Mouse (Mus musculus): Measurements from ENCODE around the gene Zfp148.

Gene Zfp148

GRCm38 (mm10) chr16:33379944-33380881, at the start of gene Zfp148:
Gene Zfp148 (plus strand): TSS chr16:33380836.
- peak; percentile 87 for ATAC-seq (ENCODE audit: insufficient number of reproducible peaks, low FRiP score, low TSS enrichment)

DNA sequence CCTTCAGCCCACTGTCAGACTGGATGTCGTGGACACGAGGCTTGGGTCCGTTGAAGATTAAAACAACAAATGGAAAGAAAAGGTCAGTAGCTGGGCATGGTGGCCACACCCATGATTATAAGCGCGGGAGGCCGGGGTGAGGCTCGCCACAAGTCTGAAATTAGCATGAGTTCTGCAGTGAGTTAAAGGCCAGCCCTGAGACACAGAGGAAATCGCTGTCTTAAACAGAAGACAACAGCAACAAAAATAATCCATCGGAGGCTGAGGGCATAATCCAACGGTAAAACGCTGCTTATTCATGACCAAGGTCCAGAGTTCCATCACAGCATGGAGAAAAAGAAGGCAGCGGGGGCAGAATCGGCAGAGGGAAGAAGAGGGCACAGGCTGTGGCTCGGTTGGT, 47.6 kb upstream of the Zfp148 start:
- ATAC-seq (ENCODE audit: insufficient number of reproducible peaks, low FRiP score, low TSS enrichment) = no peak

DNA sequence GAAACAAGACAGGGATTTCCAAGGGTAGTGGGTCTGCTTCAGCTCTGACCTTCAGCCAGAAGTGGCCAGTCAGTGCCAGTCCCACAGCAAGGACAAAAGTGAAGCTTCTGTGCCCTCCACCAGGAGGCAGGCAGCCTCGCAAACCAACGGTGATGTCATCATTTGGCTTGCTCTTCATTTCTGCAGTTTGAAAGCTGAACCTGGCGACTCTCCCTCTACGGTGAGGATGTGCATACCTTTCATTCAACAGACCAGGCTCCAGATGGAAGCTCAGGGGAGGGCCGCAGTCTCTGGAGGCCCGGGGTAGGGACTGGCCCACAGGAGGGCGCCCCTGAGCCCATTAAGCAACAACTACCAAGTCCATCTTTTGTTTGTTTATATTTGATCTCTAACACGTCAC, 43.5 kb upstream of the Zfp148 start:
- ATAC-seq (ENCODE audit: insufficient number of reproducible peaks, low FRiP score, low TSS enrichment) = peak; percentile 98

DNA sequence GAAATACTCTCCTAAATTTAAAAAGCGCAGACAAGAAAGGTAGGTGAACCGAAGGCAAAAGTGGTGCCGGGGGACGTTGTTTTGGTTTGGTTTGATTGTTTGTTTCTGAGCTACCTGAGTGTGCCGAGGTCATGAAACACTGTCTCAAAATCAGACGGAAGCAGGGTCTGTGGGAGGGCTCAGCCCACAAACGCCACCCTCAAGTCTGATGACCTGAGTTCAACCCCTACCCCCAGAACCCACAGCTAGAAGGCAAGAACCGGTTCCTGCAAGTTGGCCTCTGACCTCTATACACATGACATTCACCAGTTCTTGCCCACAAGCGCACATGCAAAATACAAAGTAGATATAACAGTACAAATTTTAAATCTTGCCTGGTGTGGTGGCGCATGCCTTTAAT, 43.0 kb upstream of the Zfp148 start:
- no peak for ATAC-seq (ENCODE audit: insufficient number of reproducible peaks, low FRiP score, low TSS enrichment)

GRCm38 (mm10) chr16:33338492-33338891, 42.1 kb upstream of the Zfp148 start:
- no peak for ATAC-seq (ENCODE audit: insufficient number of reproducible peaks, low FRiP score, low TSS enrichment)

- no peak for ATAC-seq (ENCODE audit: insufficient number of reproducible peaks, low FRiP score, low TSS enrichment)
Observed at GRCm38 (mm10) chr16:33339476-33339875, 41.2 kb upstream of the Zfp148 start.

GRCm38 (mm10) chr16:33342356-33342755, 38.3 kb upstream of the Zfp148 start:
- no peak for ATAC-seq (ENCODE audit: insufficient number of reproducible peaks, low FRiP score, low TSS enrichment)

GRCm38 (mm10) chr16:33343106-33343505, 37.5 kb upstream of the Zfp148 start:
- no peak for ATAC-seq (ENCODE audit: insufficient number of reproducible peaks, low FRiP score, low TSS enrichment)

DNA sequence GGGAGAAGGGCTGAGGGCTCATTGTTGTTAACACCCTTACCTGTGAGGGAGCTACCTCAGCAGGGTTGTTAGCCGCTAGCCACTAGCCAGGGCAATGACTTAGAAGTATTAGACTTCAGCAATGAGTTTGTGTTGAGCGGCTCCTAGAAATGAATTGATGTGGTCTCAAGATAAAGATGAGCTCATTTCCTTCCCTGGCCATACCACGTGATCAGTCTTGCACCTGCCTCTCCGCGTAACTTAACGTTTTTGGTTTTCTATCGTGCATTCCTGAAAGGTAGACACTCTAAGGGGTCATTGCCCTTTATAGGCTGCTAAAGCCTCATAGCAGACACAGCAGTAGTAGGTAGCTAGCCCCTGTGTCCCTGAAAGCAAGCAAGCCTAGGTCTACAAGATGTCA, 37.0 kb upstream of the Zfp148 start:
- ATAC-seq (ENCODE audit: insufficient number of reproducible peaks, low FRiP score, low TSS enrichment) = no peak

DNA sequence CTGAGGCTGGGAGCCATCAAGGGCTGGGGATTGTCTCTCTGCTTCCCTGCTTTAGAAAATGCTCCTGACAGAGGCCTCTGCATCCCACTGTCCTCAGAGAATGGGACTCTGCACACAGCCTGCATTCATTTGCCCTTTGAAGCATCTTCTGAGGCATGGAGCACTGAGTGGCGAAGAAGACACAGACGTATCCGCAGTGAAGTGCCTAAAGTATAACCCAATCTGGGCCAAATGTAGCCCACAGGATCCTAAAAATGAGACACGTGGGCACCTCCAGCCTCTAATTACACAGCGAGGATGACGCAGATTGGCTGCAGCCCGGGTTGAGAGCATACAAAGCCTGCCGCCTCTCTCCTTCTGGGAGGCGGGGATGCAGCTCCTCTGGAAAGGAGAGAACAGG, 36.3 kb upstream of the Zfp148 start:
- ATAC-seq (ENCODE audit: insufficient number of reproducible peaks, low FRiP score, low TSS enrichment) = no peak

DNA sequence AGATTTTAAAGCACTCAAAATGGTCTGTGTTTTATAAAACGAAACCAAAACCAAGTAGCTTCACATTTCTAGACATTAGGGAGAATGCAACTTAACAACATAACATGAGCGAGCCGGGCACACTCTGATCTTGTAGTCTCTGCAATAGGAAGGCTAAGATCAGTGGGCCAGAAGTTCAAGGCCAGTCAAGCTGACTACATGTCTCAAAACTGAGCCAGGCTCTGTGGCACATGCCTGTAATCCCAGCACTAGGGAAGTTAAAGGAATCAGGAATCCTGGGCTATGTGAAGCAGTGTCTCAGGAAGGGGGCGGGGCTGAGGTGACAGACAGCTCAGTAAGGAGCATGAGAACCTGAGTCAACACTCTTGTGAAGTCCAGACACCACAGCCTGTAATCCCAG, 35.8 kb upstream of the Zfp148 start:
- ATAC-seq (ENCODE audit: insufficient number of reproducible peaks, low FRiP score, low TSS enrichment) = no peak

DNA sequence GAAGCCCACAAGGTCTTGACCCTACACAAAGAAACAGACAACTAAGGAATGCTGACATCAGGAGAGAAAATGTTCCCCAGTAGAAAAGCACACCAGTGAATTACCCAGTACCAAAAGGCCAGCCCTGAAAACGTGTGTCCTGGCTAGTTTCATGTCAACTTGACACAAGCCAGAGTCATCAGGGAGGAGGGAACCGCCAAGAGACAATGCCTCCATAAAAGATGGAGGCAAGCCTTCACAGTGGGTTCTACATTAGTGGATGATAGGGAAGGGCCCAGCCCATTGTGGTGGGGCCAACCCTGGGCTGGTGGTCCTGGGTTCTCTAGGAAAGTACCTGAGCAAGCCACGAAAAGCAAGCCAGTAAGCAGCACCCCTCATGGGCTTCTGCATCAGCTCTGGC, 34.3 kb upstream of the Zfp148 start:
- ATAC-seq (ENCODE audit: insufficient number of reproducible peaks, low FRiP score, low TSS enrichment) = no peak

DNA sequence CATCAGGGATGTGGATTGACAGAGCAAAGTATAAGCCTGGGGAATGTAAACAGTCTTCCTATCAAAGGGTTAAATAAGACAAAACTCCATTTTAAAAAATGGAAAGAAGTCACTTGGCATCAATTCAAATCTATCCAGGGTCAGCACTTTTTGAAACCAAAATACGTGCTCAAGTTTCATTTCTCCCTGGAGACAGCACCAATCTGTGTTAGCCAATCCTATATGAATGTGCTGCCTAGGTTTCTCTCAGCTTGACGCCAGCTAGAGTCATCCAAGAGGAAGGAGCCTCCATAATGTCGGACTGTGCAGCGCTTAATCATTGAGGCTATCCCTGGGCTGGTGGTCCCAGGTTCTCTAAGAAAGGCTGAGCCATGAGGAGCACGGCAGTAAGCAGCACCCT, 33.5 kb upstream of the Zfp148 start:
- no peak for ATAC-seq (ENCODE audit: insufficient number of reproducible peaks, low FRiP score, low TSS enrichment)

- ATAC-seq (ENCODE audit: insufficient number of reproducible peaks, low FRiP score, low TSS enrichment) = no peak
Observed at GRCm38 (mm10) chr16:33357805-33358204, 22.8 kb upstream of the Zfp148 start.

DNA sequence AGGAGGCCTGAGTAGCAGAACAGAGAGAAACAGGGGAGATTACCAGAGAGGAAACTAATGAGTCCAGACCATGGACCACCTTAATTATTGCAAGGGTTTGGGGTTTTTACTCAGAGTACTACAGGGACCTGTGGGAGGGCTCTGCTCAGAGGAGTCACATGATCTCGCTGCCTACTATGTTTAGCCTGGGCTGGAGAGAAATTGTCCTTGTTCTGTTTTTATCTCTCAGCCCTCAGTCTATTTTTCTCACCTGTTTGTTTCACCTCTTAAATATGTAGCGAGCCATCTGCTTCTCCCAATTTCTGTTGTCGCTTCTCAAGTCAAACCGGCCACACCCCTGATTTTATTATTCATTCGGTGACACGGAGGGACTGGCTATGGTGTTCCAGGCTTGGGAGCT, 14.9 kb upstream of the Zfp148 start:
- ATAC-seq (ENCODE audit: insufficient number of reproducible peaks, low FRiP score, low TSS enrichment) = no peak

DNA sequence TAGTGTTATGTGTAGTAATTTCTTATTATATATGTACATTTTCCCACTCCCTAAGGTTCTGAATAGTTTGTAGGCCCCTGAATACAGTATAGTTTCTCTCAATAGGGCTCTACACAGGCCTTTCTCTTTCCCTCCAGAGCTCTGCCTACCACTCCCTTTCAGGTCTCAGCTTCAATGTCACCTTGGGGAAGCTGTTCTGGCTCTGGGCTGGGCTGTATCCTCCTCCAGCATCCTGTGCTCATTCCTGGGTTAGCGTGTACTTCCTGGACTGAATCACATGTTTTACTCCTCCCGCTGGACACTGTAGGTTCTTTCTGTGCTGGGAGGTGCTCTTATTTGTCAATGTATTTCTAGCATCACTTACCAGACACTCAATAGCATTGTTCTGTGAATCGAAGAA, 12.0 kb upstream of the Zfp148 start:
- ATAC-seq (ENCODE audit: insufficient number of reproducible peaks, low FRiP score, low TSS enrichment) = no peak

- no peak for ATAC-seq (ENCODE audit: insufficient number of reproducible peaks, low FRiP score, low TSS enrichment)
Observed at GRCm38 (mm10) chr16:33370836-33371235, 9.8 kb upstream of the Zfp148 start.

DNA sequence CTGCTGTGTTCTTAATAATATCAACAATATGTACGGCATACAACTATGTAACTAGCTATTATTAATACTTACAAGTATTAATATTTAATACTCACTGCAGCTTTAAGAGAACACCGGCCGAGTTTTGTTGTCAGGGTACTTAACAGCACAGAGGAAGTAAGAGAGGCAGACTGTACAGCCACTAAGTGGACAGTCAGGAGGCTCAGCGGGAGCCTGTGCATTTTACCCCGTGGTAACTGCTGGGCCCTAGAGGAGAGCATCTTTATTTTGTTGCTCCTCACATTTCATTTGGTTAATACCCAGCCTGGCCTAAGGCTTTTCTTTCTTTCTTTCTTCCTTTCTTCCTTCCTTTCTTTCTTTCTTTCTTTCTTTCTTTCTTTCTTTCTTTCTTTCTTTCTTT, 8.0 kb upstream of the Zfp148 start:
- no peak for ATAC-seq (ENCODE audit: insufficient number of reproducible peaks, low FRiP score, low TSS enrichment)

- ATAC-seq (ENCODE audit: insufficient number of reproducible peaks, low FRiP score, low TSS enrichment) = no peak
Observed at GRCm38 (mm10) chr16:33373326-33373725, 7.3 kb upstream of the Zfp148 start.

DNA sequence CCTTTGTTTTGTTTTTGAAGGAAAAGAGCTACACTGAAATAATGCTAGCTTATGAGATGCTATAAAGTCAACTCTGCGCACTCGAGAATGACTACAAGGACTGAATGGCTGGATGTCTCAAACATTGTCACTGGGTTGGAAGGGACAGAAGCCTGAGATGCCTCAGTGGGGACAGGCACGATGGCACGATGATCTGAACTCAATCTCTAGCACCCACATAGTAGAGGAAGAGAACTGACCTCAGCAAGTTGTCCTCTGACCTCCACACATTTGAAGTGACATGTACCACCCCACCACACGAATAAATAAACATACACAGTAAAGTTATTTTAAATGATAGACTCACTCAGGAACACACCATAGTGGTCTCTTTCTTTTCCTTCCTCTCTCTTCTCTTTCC, 4.4 kb upstream of the Zfp148 start:
- ATAC-seq (ENCODE audit: insufficient number of reproducible peaks, low FRiP score, low TSS enrichment) = no peak

GRCm38 (mm10) chr16:33379219-33379943, 1.3 kb upstream of the Zfp148 start:
- ATAC-seq (ENCODE audit: insufficient number of reproducible peaks, low FRiP score, low TSS enrichment) = no peak

All from cerebellum, adult (tissue).